ENCODE assay signal across 8 mouse cellular contexts in genomic region chr11:63951831-63952631, GRCm38 (mm10). TPM values are rescaled to one million over a fixed set of nuclear protein-coding genes. Genes with fewer than 3 reads are reported as not detected.
DNase-seq lines count a peak whose midpoint lies in the region; ATAC-seq and TF ChIP-seq lines count a peak whose summit lies in the region.

No protein-coding gene starts in this region.

- no peak overlapping the region for H3K9ac ChIP-seq in forebrain, postnatal 0 days
- H3K9ac ChIP-seq in limb, embryonic 15.5 days: no peak overlapping the region
- peak overlapping the region; percentile 18; the same call in 1 of the 2 replicates for H3K9ac ChIP-seq in midbrain, embryonic 14.5 days (replicated peaks; ENCODE audit: low read length)

- no peak overlapping the region for H3K27ac ChIP-seq in forebrain, postnatal 0 days (ENCODE audit: low read depth, low read length)
- H3K27ac ChIP-seq in hindbrain, embryonic 10.5 days: peak overlapping the region; percentile 80
- H3K27ac ChIP-seq in limb, embryonic 15.5 days: no peak overlapping the region
- H3K27ac ChIP-seq in midbrain, embryonic 14.5 days (replicated peaks; ENCODE audit: low read depth, low read length): no peak overlapping the region

- no peaks in the 10 kb centered on the region for H3K27me3 ChIP-seq in forebrain, postnatal 0 days (ENCODE audit: insufficient read depth, low read length)
- H3K27me3 ChIP-seq in hindbrain, embryonic 10.5 days (ENCODE audit: insufficient read depth, poor library complexity, severe bottlenecking): peaks cover 82% of the 10 kb centered on the region
- 0 out of 2 replicates have a peak, but pooled peaks cover 4% of the 10 kb centered on the region for H3K27me3 ChIP-seq in limb, embryonic 15.5 days
- no peaks in the 10 kb centered on the region; the same call in 1 of the 2 replicates for H3K27me3 ChIP-seq in midbrain, embryonic 14.5 days (ENCODE audit: control insufficient read depth, insufficient read depth, low read length)

- H3K36me3 ChIP-seq in forebrain, postnatal 0 days (ENCODE audit: insufficient read depth): no peaks in the 10 kb centered on the region
- no peaks in the 10 kb centered on the region for H3K36me3 ChIP-seq in hindbrain, embryonic 10.5 days
- no peaks in the 10 kb centered on the region for H3K36me3 ChIP-seq in limb, embryonic 15.5 days
- H3K36me3 ChIP-seq in midbrain, embryonic 14.5 days (ENCODE audit: control insufficient read depth, insufficient read depth, low read length): no peaks in the 10 kb centered on the region

- 8% methylated on average over 19 of the region's 19 CpGs for WGBS in forebrain, postnatal 0 days
- WGBS in hindbrain, embryonic 10.5 days: 5% methylated on average over 19 of the region's 19 CpGs
- WGBS in limb, embryonic 15.5 days: 9% methylated on average over 19 of the region's 19 CpGs
- WGBS in midbrain, embryonic 14.5 days: 5% methylated on average over 19 of the region's 19 CpGs

- no peaks in the 10 kb centered on the region for H3K9me3 ChIP-seq in forebrain, postnatal 0 days (ENCODE audit: low read length)
- no peaks in the 10 kb centered on the region for H3K9me3 ChIP-seq in hindbrain, embryonic 10.5 days
- H3K9me3 ChIP-seq in limb, embryonic 15.5 days: no peaks in the 10 kb centered on the region
- no peaks in the 10 kb centered on the region for H3K9me3 ChIP-seq in midbrain, embryonic 14.5 days (ENCODE audit: control insufficient read depth, low read length)

- peak; percentile 86 for DNase-seq in ES-CJ7 (ENCODE audit: low read depth, low spot score)
- DNase-seq in adrenal gland, postnatal 14 days: peak; percentile 52
- no peak for DNase-seq in forebrain, postnatal 0 days
- DNase-seq in hindbrain, embryonic 10.5 days (ENCODE audit: low spot score): peak; percentile 74
- DNase-seq in midbrain, embryonic 14.5 days: peak; percentile 68
- no peak for DNase-seq in right cerebral cortex, postnatal 25 days
- DNase-seq in cerebellum, adult 18-20 months: no peak

- peak overlapping the region; percentile 42 for H3K4me2 ChIP-seq in forebrain, postnatal 0 days (ENCODE audit: low read depth)
- peak overlapping the region; percentile 44 for H3K4me2 ChIP-seq in limb, embryonic 15.5 days
- peak overlapping the region; percentile 46 for H3K4me2 ChIP-seq in midbrain, embryonic 14.5 days (ENCODE audit: low read length)

- ATAC-seq in forebrain, postnatal 0 days: peak; percentile 54
- ATAC-seq in limb, embryonic 15.5 days (ENCODE audit: insufficient number of reproducible peaks, low FRiP score, low TSS enrichment, low read depth): no peak
- ATAC-seq in midbrain, embryonic 14.5 days (ENCODE audit: low FRiP score, low TSS enrichment): peak; percentile 78

- TF ChIP-seq CTCF in forebrain, postnatal 0 days (IDR thresholded peaks at IDR 0.05; ENCODE audit: low read depth): no peak

- H3K4me3 ChIP-seq in forebrain, postnatal 0 days (ENCODE audit: low read depth, low read length): peak overlapping the region; percentile 14; the same call in 1 of the 2 replicates
- H3K4me3 ChIP-seq in hindbrain, embryonic 10.5 days: peak overlapping the region; percentile 47
- peak overlapping the region; percentile 26 for H3K4me3 ChIP-seq in limb, embryonic 15.5 days
- H3K4me3 ChIP-seq in midbrain, embryonic 14.5 days (replicated peaks; ENCODE audit: low read depth, low read length): peak overlapping the region; percentile 12

- H3K4me1 ChIP-seq in forebrain, postnatal 0 days (ENCODE audit: insufficient read depth): peaks cover 10% of the 10 kb centered on the region; the same call in 1 of the 2 replicates
- H3K4me1 ChIP-seq in hindbrain, embryonic 10.5 days (replicated peaks): peaks cover 47% of the 10 kb centered on the region
- H3K4me1 ChIP-seq in limb, embryonic 15.5 days: peaks cover 26% of the 10 kb centered on the region
- H3K4me1 ChIP-seq in midbrain, embryonic 14.5 days (ENCODE audit: control insufficient read depth, insufficient read depth, low read length): peaks cover 16% of the 10 kb centered on the region

RNA-seq across cellular contexts. Expression of gene Hs3st3b1, which starts 29.9 kb away (rescaled TPM):
- total RNA-seq in adrenal gland, postnatal 14 days (2021): 3.0 and 7.4 TPM in 2 replicates
- total RNA-seq in forebrain, postnatal 0 days (2014; rRNA removed): 3.5 and 4.3 TPM in 2 replicates
- polyA plus RNA-seq in forebrain, postnatal 0 days (2015; fragmentation: Nextera tagmentation; extraction: Ambion mirVana): 1.1 and 1.2 TPM in 2 replicates
- polyA plus RNA-seq in hindbrain, embryonic 10.5 days (2016; fragmentation: Nextera tagmentation; extraction: Ambion mirVana): 13.1 and 13.4 TPM in 2 replicates
- polyA plus RNA-seq in limb, embryonic 15.5 days (2015; fragmentation: Nextera tagmentation; extraction: Ambion mirVana): 13.4 and 16.6 TPM in 2 replicates
- polyA plus RNA-seq in midbrain, embryonic 14.5 days (2014; fragmentation: Nextera tagmentation; extraction: Ambion mirVana): 12.6 and 18.0 TPM in 2 replicates

Comparison
In these comparisons a context has a peak if more than half of its experiments do, and no peak if none do; other contexts are left out.
1. DNase-seq: peak in ES-CJ7 (single experiment), adrenal gland, postnatal 14 days (single experiment), hindbrain, embryonic 10.5 days (single experiment) and midbrain, embryonic 14.5 days (single experiment); none in forebrain, postnatal 0 days (single experiment), right cerebral cortex, postnatal 25 days (single experiment) and cerebellum, adult 18-20 months (0 of 2).
2. Peak in every context shown above with its lines, with median percentiles within 50 percentile points of each other: H3K4me2 ChIP-seq and H3K4me3 ChIP-seq.